Comparison of ENCODE assay signal across 15 mouse cellular contexts in the genomic region with DNA sequence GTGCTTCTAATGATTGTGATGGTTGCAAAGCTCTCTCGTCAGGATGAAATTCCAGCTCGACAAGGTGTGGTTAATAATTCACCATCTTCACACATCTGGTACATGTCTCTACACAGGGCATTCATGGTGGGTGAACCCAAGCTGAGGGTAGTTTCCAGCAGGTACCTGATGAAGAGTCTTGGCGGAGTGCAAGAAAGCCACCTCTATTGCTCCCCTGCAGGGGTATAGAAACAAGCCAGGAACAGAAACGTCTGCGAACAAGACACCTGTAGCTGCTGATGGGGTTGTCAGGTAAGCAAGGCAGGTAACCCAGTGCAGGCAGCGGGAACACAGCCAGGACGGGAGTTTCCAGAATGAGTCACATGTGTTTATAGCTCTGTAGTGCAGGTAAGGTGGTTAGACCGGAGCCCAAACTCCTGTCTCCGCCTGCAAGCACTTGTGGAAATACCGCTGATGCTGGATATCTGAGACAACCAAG. TPM values are rescaled to one million over a fixed set of nuclear protein-coding genes. Genes with fewer than 3 reads are reported as not detected.
DNase-seq lines count a peak whose midpoint lies in the region; ATAC-seq and TF ChIP-seq lines count a peak whose summit lies in the region.
"Had no signal": no experiment of that assay in that cellular context is flagged by ENCODE, and none has a peak within 500 bp of the region (broad histone marks: within the 10 kb centered on the region; RNA-seq: fewer than 3 reads in every experiment).

No protein-coding gene starts in this region.

- TF ChIP-seq CTCF in kidney, postnatal 0 days (IDR thresholded peaks at IDR 0.05; ENCODE audit: low read depth) = no peak

- no peak overlapping the region for H3K9ac ChIP-seq in liver, embryonic 16.5 days (ENCODE audit: low read depth, low read length)
- no peak overlapping the region for H3K9ac ChIP-seq in liver, embryonic 12.5 days
- H3K9ac ChIP-seq in kidney, postnatal 0 days (ENCODE audit: low read depth, low read length) = no peak overlapping the region
- H3K9ac ChIP-seq: heart, embryonic 12.5 days; limb, embryonic 15.5 days; midbrain, embryonic 12.5 days; neural tube, embryonic 12.5 days had no signal

- H3K4me1 ChIP-seq in liver, embryonic 16.5 days (ENCODE audit: control insufficient read depth, low read depth, low read length) = no peaks in the 10 kb centered on the region
- H3K4me1 ChIP-seq in liver, embryonic 12.5 days = no peaks in the 10 kb centered on the region
- no peaks in the 10 kb centered on the region for H3K4me1 ChIP-seq in kidney, postnatal 0 days (replicated peaks; ENCODE audit: insufficient read depth, low read length)
- H3K4me1 ChIP-seq: heart, embryonic 12.5 days; limb, embryonic 15.5 days; midbrain, embryonic 12.5 days; neural tube, embryonic 12.5 days had no signal

- no peaks in the 10 kb centered on the region for H3K9me3 ChIP-seq in liver, embryonic 16.5 days (replicated peaks; ENCODE audit: control insufficient read depth, low read length)
- no peaks in the 10 kb centered on the region for H3K9me3 ChIP-seq in liver, embryonic 12.5 days (replicated peaks)
- no peaks in the 10 kb centered on the region for H3K9me3 ChIP-seq in kidney, postnatal 0 days (replicated peaks; ENCODE audit: low read length)
- H3K9me3 ChIP-seq: heart, embryonic 12.5 days; limb, embryonic 15.5 days; midbrain, embryonic 12.5 days; neural tube, embryonic 12.5 days had no signal

- no peak overlapping the region for H3K4me2 ChIP-seq in liver, embryonic 16.5 days (ENCODE audit: low read depth, low read length)
- H3K4me2 ChIP-seq in liver, embryonic 12.5 days = no peak overlapping the region
- H3K4me2 ChIP-seq in kidney, postnatal 0 days (ENCODE audit: low read length) = no peak overlapping the region
- H3K4me2 ChIP-seq: heart, embryonic 12.5 days; limb, embryonic 15.5 days; midbrain, embryonic 12.5 days; neural tube, embryonic 12.5 days had no signal

- no peak overlapping the region for H3K27ac ChIP-seq in liver, embryonic 16.5 days (ENCODE audit: low read length)
- no peak overlapping the region for H3K27ac ChIP-seq in liver, embryonic 12.5 days
- H3K27ac ChIP-seq in kidney, postnatal 0 days = peak overlapping the region; percentile 54; the same call in 1 of the 2 replicates
- H3K27ac ChIP-seq: limb, embryonic 15.5 days; midbrain, embryonic 12.5 days; neural tube, embryonic 12.5 days had no signal

- H3K27me3 ChIP-seq in liver, embryonic 16.5 days (ENCODE audit: control insufficient read depth, insufficient read depth, low read depth, low read length) = no peaks in the 10 kb centered on the region
- no peaks in the 10 kb centered on the region for H3K27me3 ChIP-seq in liver, embryonic 12.5 days (replicated peaks)
- H3K27me3 ChIP-seq in kidney, postnatal 0 days (ENCODE audit: insufficient read depth, low read length) = no peaks in the 10 kb centered on the region
- H3K27me3 ChIP-seq: heart, embryonic 12.5 days; limb, embryonic 15.5 days; midbrain, embryonic 12.5 days; neural tube, embryonic 12.5 days had no signal

- 76% methylated on average over 10 of the region's 10 CpGs for WGBS in liver, embryonic 16.5 days (ENCODE audit: insufficient replicate concordance)
- WGBS in liver, embryonic 12.5 days (ENCODE audit: insufficient replicate concordance) = 77% methylated on average over 10 of the region's 10 CpGs
- WGBS in kidney, postnatal 0 days = 50% methylated on average over 10 of the region's 10 CpGs

- peak; percentile 39 for DNase-seq in kidney, postnatal 0 days (ENCODE audit: low spot score)
- peak; percentile 55 for DNase-seq in lung, postnatal 10 days
- DNase-seq in urinary bladder, postnatal 36 days (ENCODE audit: low spot score in 2 of 2) = peak; percentile 70 to 77
- DNase-seq in right cerebral cortex, adult 2 months (ENCODE audit: low spot score in 2 of 2) = no peak
- no peak for DNase-seq in thymus, postnatal 0 days (ENCODE audit: low spot score)
- DNase-seq in gastrocnemius, adult 18-20 months (ENCODE audit: low spot score) = no peak
- DNase-seq: B cell, adult 2 months; cerebellum, postnatal 14 days; retina, postnatal 1 day had no signal

- no peak overlapping the region for H3K4me3 ChIP-seq in liver, embryonic 16.5 days (ENCODE audit: low read depth, low read length)
- H3K4me3 ChIP-seq in liver, embryonic 12.5 days = no peak overlapping the region
- no peak overlapping the region for H3K4me3 ChIP-seq in kidney, postnatal 0 days (replicated peaks; ENCODE audit: low read depth, low read length)
- H3K4me3 ChIP-seq: heart, embryonic 12.5 days; limb, embryonic 15.5 days; midbrain, embryonic 12.5 days; neural tube, embryonic 12.5 days had no signal

- peaks cover 9% of the 10 kb centered on the region for H3K36me3 ChIP-seq in liver, embryonic 16.5 days (ENCODE audit: control insufficient read depth, insufficient read depth)
- peaks cover 85% of the 10 kb centered on the region for H3K36me3 ChIP-seq in liver, embryonic 12.5 days
- H3K36me3 ChIP-seq in kidney, postnatal 0 days (ENCODE audit: insufficient read depth, low read length) = no peaks in the 10 kb centered on the region
- H3K36me3 ChIP-seq: heart, embryonic 12.5 days; limb, embryonic 15.5 days; neural tube, embryonic 12.5 days had no signal

- 0 out of 2 replicates have a peak, but pooled peaks have one; percentile 24 for ATAC-seq in liver, embryonic 16.5 days (ENCODE audit: low read depth)
- no peak for ATAC-seq in liver, embryonic 12.5 days
- ATAC-seq in kidney, postnatal 0 days (replicated peaks; ENCODE audit: low FRiP score, low read depth) = peak; percentile 81

RNA-seq across cellular contexts. Expression of a gene that starts 50.0 kb away (rescaled TPM):
- polyA plus RNA-seq in liver, embryonic 16.5 days (2015; fragmentation: Nextera tagmentation; extraction: Ambion mirVana) = 27.1 and 27.4 TPM in 2 replicates
- 55.2 and 60.4 TPM in 2 replicates for polyA plus RNA-seq in liver, embryonic 12.5 days (2016; fragmentation: Nextera tagmentation; extraction: Ambion mirVana)
- 110 and 117 TPM in 2 replicates for polyA plus RNA-seq in kidney, postnatal 0 days (2015; fragmentation: Nextera tagmentation; extraction: Ambion mirVana)
- polyA plus RNA-seq in thymus, postnatal 0 days (2015; fragmentation: Nextera tagmentation; extraction: Ambion mirVana) = 158 and 174 TPM in 2 replicates
- total RNA-seq in gastrocnemius, adult 18-20 months (2021) = 10 to 100 TPM; 14.8 to 23.0 TPM

Comparison
In these comparisons a context has a peak if more than half of its experiments do, and no peak if none do; other contexts are left out.
1. DNase-seq: peak in kidney, postnatal 0 days (single experiment), lung, postnatal 10 days (single experiment) and urinary bladder, postnatal 36 days (2 of 2); none in right cerebral cortex, adult 2 months (0 of 2), thymus, postnatal 0 days (single experiment) and gastrocnemius, adult 18-20 months (single experiment).